Mouse (Mus musculus) thymus, postnatal 14 days (tissue): ENCODE results near the gene Hlcs.
A peak's percentile ranks its signal among the peaks of the same experiment; 100 is the strongest.
"Not testable (repeated sequence)": the region's sequence is repeated elsewhere in the genome, so short reads cannot be mapped to it uniquely, and the experiment has no call there.

Experiments used
- DNase-seq: peaks from one replicate; pipeline ENCODE4 v3.0.0; 2021

Hlcs gene

DNA sequence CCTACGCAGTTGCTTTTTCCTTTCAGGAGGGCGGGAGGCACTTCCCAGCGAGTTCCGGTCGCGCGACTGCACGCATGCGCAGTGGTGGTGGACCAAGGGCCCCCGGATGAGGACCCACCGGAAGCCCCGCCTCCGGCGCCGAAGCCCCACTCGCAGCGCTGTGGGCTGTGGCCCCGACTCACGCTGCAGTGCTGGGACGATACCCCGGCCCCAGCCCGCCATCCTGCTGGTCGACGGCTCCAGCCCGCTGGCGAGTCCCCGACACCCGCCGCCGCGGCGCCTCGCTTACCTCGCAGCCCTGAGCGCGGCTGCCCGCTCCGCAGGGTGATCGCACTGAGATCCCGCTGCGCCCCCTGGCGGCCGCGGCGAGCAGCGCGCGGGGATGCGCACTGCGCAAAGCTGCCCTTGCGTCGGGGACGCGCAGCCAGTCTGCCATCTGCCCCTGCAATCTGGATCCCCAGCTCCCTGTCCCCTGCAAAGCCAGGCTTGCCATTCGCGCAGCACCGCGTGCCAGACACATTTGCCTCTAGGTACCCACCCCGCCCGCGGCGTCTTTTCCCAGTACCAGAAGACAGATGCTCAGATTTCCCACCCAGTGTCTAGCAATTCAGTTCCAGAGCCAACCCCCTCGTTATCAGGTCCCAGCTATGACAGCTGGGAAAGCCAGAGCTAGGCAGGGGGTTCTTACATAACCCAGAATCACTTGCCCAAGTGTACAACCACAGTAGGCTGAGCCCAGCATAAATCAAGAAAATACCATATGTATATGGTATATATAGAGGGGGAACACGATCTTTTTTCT is at the start of gene Hlcs:
Hlcs (minus strand) TSS at position 343 of the 802 bp plus-strand sequence.
- DNase-seq = peak; percentile 99

GRCm38 (mm10) chr16:94362174-94362873 is 49.0 kb upstream of the Hlcs start:
- no peak for DNase-seq

DNA sequence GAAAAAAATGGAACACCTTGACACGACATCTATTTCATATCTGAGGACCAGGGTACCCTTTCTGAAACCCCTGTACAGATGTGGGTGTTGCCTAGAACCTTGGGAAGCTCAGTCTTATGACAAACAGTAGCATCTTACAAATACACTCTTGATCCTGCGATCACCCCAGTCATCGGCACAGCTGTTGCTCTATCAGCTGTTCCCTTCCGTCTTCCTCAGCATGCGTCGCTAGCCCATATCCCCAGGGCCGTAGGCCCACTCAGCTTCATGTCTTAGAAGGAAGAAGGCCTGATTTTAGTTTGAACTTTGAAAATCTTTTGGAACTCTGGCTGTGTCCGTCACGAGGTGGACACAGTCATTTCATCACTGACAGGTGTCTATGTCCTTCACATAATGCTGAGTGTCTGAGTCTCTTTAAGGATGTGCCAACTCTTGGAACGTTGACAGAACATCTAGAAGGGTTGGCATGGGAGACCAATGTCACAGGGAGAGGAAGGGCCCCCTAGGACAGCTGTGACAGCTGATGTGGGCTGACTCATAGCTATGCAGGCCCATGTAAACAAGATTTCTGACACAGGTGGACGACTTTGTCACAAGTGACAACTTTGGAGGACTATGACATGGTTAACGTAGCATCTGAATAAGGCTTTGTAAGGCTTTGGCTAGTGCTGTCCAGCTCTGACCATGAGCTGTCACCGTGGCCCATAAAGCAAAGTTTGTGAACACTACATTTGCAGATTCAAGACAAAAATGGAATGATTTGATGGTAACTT is 47.4 kb upstream of the Hlcs start:
- DNase-seq = no peak

DNA sequence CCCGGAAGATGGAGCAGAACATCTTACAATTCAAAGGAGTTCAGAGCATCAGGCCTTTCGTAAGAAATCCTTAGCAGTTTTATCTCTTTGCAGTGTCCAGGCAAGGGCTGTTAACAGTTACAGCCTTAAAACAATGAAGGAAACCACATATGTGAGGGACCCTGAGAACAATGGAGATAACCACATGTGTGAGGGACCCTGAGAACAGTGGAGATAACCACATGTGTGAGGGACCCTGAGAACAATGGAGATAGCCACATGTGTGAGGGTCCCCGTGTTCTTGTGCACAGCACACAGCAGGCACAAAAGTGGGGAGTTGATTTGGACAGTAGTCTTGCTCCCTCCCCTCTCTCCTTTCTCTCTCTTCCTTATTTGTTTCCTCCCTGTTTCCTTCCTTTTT is 44.7 kb upstream of the Hlcs start:
- DNase-seq = no peak

DNA sequence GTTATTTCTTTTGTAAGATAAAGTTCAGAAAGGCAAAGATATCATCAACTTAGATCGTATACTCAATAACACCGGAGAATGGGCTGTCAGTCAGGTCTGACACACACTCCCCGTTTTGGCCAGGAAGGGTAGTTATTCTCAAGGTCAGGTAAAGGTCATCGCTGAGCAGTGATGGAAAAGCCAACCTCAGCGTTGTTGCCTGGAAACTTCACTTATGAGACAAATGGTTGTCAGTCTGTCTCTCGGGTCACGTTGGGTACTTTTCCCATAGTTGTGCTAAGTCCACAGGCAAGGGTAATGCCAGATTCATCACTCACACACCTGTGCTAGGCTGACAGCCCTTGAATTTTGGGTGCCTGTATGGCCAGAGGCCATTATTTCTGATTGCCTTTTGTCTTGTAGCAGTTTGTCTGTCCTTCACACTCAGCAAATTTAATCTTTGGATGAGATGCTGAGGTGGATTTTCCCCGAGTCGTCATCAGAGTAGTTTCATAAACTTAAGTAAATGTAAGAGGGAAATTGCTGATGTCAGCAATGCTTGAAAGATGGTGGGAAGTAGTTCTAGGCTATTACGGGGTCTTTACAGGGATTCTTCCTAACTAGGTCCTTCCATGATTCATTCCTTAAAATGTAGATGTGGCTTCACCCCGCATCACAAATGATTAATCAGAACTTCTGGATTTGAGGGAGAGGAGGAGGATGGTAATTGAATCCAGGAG is 43.6 kb upstream of the Hlcs start:
- DNase-seq = no peak

DNA sequence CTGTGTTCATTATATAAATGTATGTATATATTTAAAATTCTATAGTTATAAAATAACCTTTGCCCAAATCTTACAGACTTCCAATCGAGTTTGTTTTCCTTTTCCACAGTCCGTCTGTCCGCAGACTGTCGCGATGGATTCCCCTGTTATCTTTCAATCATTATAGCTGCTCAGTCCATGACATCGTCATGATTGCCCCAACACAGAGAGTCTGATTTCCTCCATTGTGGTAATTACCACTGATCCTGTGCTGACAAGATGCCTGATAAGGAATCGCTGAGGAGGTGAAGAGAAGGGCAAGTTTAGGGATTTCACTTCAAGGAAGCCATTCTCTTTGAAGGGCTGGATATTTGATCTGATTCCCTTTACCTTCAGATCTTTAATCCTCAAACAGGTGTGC is 42.7 kb upstream of the Hlcs start:
- DNase-seq = no peak

DNA sequence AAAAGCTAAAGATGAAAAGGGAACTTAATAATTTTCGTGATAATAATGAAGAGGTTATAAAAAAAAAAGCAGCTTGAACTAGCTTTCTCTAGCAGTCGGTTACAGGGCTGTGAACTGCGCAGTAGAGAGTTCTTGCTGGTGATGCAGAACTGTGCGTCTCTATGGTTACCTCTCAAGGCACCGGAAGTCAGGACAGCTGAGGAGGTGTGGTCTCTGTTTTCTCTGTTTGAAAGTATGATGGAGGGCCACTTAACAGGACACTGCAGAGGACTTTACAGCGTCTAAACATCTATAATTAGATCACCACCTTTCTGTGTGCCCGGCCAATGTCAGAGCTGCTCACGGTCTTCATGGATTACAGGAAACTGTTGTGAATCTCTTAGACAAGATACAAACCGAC is 41.1 kb upstream of the Hlcs start:
- DNase-seq = peak; percentile 62

DNA sequence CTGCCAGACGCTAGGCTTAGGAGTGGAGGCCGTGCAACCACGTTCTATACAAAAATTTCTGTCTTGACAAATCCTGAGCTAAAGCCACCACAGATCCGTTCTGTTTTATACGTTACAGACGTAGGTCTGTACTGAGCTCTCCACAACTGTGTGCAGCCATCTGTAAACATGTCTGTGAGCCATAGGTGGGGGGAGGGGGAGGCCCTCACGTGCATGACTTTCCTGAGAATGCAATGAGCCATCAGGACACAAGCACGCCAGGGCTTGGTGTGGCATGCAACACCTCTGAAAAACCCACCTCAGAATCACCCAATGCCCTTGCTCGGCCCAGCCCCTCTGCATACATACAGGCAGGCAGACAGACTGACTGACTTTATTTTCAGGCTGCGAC is 36.9 kb upstream of the Hlcs start:
- DNase-seq = peak; percentile 29

DNA sequence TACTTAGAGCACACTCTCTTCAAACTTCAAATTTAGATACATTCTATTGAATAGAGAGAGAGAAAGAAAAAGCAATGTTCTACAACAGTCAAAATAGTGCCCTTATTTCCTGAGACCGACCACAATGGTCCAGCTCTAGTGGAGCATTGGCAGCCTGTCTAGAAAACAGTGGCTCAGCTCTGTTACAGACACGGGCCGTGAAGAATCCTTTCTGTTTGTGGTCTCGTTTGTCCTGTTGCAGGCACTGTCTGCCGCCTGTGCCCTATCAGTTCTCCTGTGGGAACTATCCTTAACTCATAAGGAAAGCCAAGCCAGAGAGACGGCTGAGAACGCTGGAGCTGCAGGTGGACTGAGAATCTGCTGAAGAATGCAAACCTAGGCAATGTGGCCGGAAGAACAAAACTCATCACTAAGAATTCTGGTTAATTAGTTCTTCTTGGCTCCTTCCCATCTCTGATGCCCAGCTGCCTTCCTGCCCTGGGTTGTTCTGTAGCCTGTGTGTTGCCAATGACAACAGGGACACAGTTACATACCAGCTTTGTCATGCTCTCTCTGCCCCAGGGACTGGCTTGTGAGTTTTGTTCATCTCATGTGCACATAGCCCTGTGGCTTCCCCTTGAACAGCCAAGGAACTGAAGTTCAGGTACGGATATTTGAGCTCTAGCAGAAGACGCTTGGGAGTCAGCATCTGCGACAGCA is 36.4 kb upstream of the Hlcs start:
- no peak for DNase-seq

DNA sequence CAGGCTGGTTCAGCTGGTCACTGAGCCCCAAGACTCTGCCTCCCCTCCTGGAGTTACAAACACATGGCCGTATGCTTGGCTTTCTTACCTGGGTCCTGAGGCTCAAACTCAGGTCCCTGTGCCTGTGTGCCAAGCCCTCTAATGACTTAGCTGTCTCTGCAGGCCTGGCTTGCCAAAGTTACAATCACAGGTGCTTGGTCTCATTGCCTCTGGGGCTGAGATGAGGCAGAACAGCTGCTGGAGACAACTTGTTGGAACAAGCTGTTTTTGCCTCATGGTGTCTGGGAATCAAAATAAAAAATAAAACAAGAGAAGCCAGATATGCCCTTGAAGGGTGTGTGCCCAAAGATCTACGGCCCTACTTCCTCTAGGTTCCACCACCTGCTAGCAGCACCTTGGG is 35.4 kb upstream of the Hlcs start:
- DNase-seq = no peak

DNA sequence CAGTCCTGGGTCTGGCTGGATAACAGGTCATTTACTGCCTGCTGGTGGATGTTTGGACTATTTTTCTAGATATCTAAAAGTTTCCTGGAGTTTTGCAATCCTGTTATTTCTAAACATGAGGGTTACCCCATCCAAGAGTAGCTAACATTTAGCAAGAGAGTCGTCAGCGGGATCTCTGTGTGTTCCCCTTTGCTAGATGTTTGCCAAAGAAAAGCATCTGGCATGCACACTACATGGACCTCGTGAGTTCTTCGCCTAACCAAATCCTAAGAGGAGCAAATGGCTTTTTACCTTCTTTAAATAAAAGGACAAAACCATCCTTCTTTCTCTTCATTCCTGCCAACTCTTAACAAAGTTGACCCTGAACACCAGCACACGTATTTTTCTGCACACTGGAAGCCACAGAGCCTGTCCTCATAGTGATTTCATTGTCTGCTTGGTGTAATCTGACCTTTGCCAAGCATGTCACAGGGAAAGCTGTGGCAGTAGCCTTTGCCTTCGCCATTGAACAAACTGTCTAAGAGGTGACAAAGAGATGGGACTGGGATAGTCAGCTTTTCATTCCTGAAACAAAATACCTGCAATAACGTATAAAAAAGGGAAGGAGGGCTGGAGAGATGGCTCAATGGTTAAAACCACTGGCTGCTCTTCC is 33.8 kb upstream of the Hlcs start:
- no peak for DNase-seq

DNA sequence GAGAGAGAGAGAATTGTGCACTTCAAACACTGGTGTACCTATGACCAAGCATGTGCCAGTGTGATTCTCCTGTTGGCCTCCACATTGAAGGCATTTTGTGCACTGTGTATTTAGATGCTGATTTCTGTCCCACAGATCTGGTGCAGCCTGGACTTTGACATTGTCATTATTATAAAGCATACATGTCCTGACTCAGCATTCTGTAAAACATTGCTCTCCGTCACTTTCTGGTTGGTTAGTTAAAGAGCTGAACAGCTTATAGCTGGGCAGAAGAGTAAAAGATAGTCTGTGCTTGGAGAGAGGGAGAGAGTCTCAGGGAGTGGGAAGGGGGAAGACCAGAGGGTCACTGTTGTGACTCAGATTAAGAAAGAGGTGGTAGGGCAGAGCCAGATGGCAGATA is 32.4 kb upstream of the Hlcs start:
- DNase-seq = no peak

DNA sequence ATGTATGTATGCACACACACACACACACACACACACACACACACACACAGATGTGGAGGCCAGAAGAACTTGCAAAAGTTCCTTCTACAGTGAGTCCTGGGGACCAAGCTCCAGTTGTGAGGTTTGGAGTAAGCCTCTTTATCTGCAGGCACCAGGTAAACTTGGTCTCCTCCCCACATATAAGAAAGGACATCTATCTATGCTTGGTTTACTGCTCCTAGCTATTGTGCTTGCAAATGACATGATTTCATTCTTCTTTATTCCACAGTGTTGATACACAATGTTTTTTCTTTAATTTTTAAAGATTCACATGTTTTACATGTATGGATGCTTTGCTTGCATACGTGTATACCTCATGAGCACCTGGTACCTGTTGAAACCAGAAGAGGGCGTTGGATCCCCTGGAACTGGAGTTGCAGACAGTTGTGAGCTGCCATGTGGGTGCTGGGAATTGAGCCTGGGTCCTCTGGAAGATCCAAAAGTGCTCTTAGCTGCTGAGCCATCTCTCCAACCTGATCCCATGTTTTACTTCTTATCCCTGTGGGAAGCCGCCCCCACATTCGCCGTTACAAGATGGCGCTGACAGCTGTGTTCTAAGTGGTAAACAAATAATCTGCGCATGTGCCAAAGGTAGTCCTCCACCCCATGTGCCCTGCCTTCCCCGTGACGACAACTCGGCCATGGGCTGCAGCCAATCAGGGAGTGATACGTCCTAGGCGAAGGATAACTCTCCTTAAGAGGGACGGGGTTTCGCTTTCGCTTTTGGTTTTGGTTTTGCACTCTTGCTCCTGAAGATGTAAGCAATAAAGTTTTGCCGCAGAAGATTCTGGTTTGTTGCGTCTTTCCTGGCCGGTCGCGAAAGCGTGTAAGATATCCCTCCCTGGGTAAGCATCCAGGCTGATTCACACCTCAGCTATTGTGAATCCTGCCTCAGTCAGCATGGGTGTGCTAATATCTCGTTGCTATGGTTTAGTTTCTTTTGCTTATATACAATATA is 26.1 kb upstream of the Hlcs start:
- not testable (repeated sequence) for DNase-seq

GRCm38 (mm10) chr16:94335656-94336055 is 22.3 kb upstream of the Hlcs start:
- no peak for DNase-seq

GRCm38 (mm10) chr16:94331886-94332252 is 18.5 kb upstream of the Hlcs start:
- peak; percentile 71 for DNase-seq

DNA sequence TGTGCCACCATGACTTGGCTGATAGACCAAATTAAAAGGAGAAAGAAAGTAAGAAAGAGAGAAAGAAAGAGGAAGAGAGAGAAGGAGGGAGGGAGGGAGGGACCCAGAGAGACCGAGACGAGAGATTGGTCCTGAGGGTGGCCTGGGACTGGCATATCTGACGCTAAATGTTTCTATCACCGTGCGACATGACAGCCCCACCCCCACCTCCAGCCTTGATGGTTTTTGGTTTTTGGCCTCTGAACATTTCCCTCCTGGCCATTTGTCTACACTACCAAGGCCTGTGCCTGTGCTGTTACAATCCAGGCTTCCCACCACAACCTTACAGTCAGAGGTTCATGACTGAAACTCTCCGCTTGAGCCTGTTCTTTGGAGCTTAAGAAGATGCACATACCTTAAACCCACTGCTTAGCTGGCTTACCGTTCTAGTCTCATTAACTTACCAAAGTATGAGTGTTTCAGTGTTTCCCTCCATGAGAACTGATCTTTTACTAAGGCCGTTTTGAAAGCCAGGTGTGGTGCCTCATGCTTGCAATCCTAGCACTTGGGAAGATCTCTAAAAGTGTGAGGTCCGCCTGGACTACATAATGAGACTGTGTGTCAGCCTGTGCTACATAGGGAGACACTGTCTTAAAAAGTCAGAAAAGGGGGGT is 18.0 kb upstream of the Hlcs start:
- DNase-seq = no peak

DNA sequence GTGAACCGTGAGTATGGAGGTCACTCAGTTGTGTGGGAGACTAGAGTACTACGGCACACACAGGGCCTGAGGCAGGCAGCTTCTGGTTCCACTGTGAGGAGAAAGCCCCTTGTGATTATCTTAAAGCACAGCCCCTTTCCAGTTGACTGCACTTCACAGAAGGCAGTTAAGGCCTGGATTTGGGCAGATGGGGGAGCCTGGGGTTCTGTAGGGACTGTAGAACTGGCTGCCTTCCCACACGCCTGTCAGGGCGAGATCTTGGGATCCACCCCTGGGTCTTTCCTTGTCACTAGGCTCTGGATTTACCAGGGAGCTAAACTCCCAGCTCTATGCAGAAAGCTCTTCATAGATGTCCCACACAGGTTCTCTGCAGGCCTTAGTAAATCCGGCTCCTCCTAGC is 17.1 kb upstream of the Hlcs start:
- no peak for DNase-seq

DNA sequence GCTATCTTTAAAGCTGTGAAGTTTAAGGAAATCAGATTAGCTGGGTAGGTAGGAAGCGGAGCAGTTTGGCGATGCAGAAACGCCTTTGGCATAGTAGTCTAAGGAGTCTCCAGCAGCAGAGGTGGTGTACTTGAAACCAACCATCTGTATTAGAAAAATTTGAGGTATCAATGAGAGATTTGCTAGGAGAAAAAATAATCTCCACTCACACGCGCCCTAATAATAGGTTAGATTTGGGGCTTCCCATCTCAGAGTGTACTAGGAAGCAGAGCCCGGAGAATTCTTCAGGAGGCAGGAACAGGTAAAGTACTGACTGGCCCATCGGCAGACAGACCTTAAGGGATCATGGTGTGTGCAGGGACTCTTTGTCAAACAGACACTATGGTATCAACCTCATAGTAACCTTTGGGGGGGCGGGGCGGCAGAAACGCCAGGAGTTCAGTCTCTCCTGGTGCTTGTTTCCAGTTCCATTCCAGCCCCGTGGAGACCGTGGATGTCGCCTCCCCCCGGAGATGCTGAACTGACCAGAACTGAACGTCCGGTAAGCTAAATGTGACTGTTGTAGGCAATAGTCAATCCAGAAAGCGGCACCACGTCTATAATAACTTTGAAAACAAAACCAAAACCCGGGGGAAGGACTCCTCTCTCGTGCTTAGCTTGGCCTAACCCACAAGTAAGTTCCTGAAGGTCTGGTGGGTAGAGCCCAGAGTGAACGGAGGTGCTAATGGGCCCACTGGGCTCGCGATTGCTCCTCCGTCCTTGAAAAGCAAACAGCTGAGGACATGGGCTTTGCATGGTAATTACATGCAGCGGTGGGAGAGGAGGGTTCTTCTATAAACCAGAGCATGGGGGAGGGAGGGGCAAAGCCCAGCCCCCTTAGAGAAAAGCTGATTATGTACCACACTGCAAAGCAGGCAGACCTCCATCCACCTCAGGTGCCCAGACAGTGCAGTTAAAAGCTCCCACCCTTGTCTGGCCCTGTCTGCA is 15.8 kb upstream of the Hlcs start:
- no peak for DNase-seq
